Mouse (Mus musculus) E14TG2a.4 (cell line): ENCODE measurements around the gene Gm10490.

Experiments used
- CTCF ChIP-seq: conservative IDR thresholded peaks from 2 replicates; pipeline ENCODE4 v1.5.1; 2014; ENCODE audit warnings: low read length
- NANOG ChIP-seq: IDR thresholded peaks from 2 replicates; pipeline ENCODE4 v1.6.1; 2014; ENCODE audit warnings: borderline replicate concordance, low read length, mixed read lengths
- POU5F1 ChIP-seq: IDR thresholded peaks from 2 replicates; pipeline ENCODE4 v1.6.1; 2014; ENCODE audit warnings: low read length, borderline replicate concordance

DNA sequence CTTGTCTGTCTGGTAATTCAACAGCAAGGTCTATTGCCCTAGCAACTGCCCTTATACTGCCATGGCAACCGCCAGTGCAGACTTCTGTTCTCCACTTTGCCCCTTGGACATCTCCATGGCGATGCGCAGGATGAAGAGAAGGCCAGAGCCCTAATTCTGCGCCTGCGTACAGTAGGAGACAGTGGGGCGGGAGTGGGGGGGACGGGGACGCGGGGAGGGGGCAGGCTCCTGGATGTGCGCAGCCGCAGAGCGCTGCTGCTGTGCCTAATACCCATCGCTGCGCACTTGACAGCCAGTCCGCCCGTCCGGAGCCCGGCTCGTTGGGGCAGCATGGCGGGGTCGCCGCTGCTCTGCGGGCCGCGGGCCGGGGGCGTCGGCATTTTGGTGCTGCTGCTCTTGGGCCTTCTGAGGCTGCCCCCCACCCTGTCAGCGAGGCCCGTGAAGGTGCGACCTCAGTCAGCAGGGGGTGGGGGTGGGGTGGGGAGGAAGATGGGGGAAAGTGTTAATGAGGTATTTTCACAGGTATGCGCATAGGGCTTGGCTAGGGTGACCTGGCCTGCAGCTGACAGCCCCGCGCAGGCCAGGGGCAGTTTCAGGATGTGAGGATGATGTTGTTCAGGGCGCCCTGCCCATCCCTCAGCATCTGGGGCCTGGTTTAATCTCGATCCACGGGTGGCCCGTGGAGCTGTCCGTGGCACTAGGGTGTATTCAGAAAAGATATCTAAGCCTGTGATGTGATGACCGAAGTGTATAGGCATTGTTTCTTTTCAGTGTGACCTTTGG, 10.4 kb downstream of the Gm10490 start, which contains the start of gene Pcsk1n:
- TF ChIP-seq CTCF (no peak), NANOG (no peak), POU5F1 (no peak)
